Mouse (Mus musculus): ENCODE data around the gene Hsd17b12. TPM values are rescaled to one million over a fixed set of nuclear protein-coding genes. Genes with fewer than 3 reads are reported as not detected.

Hsd17b12 gene
- total RNA-seq, 2 experiments from 2014 or later = 6.9 to 11.1 TPM

- DNase-seq = peak; percentile 36
Measured at GRCm38 (mm10) chr2:94002331-94002730, 155.4 kb downstream of the Hsd17b12 start.

DNA sequence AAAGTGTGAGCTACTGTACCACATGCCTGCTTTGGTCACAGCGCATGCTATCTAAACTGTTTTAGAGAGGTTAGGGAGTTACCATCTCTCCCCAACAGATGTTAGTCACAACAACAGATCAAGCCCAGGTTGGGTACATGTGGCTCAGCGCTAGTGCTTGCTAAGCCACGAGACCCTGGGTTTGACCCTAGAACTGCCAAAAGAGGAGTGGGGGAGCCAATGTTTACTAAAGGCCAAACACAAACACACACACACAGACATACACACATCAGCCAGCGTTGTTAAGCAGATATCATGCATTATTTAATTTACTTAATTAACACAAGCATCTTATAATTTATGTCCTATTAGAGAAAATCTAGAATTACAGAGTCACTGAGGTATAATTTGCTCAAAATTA is 155.8 kb downstream of the Hsd17b12 start:
- no peak for DNase-seq

DNA sequence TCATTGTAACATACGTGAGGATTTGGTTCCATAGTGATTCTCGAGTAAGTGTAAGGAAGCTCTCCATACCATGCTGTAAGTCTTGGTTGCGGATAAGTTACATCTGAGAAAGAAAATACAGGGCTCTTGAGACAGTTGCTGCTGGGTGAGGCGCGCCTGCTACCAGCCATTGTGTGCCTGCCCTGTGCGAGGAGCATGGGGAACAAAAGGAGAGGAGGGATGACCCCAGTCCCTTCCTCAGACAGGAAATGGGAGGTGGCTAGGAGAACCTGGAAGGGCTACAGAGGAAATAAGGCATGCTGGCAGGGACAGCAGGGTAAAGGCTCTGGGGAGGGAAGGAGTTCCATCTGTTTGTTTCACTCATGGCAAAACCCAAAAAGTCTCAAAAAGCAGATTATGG is 156.4 kb downstream of the Hsd17b12 start:
- DNase-seq = no peak

DNA sequence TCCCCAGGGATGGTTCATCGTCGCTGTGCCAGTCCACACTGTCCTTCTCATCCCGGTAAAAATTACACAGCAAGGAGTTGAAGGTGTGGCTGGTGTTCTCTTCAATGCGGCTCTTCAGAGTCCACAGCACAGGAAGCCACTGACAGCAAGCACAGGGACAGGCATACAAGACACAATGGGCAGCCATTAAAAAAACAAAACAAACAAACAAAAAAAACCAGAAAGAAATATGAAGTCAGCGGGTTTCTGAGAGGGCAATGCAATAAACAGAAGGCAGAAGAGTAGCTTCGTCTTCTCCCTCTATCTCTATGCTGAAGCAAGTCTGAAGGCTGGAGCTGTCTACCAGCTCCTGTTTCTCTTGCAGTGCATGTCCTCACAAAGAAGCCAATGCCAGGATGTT is 161.5 kb downstream of the Hsd17b12 start, which contains the start of gene Gm27027:
Gm27027 (minus strand) TSS at position 101 of the 400 bp plus-strand sequence.
- DNase-seq = no peak

DNA sequence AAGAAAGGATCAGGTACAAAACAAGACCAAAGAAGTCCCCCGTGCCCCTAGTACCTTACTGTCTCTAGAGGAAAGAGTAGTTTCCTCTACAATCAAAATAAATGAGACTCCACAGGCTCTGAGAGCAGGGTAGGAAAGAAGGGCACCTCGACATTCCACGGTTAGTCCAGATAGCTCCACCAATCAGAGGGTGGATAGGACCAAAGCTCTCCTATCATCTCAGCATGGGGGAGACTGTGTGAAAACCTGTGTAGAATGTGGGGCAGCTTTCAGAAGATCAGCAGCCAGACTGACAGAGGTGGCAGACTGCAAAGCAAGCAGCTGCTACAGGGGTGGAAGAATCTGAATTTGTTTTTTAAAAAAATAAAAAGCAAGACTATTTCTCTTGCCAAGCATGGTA is 165.0 kb downstream of the Hsd17b12 start:
- no peak for DNase-seq

DNA sequence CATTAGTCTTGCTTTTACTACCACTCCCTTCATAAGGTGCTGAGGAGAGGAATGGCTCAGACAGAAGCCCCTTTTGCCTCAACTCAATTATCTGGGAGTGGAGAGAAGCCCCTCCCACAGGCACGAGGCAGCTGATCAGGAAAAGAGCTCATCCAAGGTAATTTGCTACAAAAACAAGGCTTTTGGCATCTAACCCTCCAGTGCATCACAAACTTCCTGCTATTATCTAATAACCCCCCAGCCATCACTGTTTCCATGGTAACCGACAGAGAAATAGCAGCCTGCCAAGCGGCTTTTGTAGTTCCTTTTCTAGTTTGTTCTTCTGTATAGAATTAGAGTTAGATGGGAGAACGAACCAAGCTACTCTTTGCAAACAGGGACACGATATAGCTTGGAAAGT is 165.5 kb downstream of the Hsd17b12 start:
- no peak for DNase-seq

DNA sequence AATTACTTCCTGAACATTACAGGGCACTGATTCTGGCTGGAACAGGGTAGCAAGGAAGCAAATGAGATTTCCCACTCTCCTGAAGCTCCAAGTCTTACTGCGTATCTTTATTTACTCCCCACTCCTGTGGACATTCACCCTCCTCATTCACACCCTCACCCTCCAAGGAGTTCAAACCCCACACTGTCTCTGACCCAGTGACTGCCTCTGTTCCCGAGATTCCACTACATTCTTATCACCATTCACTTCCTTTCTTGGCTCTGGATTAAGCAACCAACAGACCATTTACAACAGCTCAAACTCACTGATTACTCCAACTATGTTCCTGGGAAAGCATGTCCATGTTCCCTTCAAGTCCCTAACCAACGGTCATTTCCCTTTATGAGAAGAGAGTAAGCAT is 166.4 kb downstream of the Hsd17b12 start:
- no peak for DNase-seq

GRCm38 (mm10) chr2:93988440-93988839 is 169.3 kb downstream of the Hsd17b12 start:
- no peak for DNase-seq

Small RNA genes within 50 kb of the gene (microRNA-seq; reads per million reads assigned to microRNA genes)
- 0 reads per million in 2 experiments for gene Gm23630 (ENCODE audit: borderline replicate concordance in 2 of 2)

Other genes starting within 250 kb of the Hsd17b12 start
- 1 to 10 TPM; 8.3 to 8.8 TPM for gene Gm13889, start 200.8 kb downstream of the Hsd17b12 start, total RNA-seq (2021)
- gene Gm27027, start 161.6 kb downstream of the Hsd17b12 start, total RNA-seq (2021) = not detected
- gene Alkbh3, start 147.2 kb downstream of the Hsd17b12 start, total RNA-seq (2021) = 10 to 100 TPM; 54.2 to 59.3 TPM
- gene Ttc17, start 248.7 kb upstream of the Hsd17b12 start, total RNA-seq (2021) = 10 to 100 TPM; 15.8 to 17.6 TPM

All from gastrocnemius, postnatal 25 days (tissue).